Mouse (Mus musculus) left cerebral cortex, adult 11 months (tissue): ENCODE data around the gene Mgl2.

Experiments used
- DNase-seq: peaks from one replicate; pipeline ENCODE4 v3.0.0; 2022; ENCODE audit warnings: low spot score

Gene Mgl2

DNA sequence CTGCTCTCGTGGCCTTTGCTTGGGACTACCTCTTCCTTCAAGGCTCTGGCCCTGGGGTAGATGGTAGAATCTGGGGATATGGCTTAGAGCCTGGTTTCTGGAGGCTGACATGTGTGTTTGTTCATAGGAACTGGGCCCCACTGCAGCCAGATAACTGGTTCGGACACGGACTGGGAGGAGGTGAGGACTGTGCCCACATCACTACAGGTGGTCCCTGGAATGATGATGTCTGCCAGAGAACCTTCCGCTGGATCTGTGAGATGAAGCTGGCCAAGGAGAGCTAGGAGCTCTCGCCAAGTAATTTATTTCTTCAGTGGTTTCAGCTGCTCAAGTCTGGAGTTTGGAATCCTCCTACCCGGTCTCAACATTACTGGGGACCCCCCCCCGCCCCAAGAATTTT is 40.2 kb downstream of the Mgl2 start:
- no peak for DNase-seq

DNA sequence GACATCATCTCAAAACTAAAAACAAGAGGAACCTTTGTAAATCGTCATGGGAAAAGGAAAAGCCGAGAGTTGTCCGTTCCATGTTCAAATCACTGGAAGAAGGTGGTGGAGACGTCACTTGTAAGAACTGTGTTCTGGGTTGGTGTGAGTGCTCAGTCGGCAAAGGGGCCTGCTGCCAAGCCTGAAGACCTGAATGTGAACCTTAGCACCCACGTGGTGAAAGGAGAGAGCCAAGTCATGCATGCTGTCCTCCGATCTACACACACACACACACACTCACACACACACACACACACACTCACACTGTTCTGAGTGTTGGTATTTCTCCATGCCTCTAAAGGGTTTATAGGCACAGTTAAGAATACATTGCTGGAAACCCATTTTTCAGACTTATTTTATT is 41.1 kb downstream of the Mgl2 start:
- no peak for DNase-seq

DNA sequence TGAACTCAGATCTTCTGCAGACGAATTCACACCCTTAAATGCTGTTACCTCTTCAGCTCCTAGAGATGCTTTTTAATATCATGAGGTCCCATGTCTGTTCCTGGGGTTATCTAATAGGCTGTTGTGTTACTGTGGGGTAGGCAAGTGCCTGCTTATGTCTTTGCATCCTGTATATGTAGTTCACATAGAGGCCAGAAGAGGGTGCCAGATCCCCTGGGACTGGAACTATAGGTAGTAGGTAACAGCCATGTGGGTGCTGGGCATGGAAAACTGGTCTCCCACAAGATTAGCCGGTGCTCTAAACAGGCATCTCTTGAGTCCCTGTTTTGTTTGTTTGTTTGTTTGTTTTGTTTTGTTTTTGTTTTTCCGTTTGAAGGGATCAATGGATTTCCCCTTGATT is 41.7 kb downstream of the Mgl2 start:
- no peak for DNase-seq

DNA sequence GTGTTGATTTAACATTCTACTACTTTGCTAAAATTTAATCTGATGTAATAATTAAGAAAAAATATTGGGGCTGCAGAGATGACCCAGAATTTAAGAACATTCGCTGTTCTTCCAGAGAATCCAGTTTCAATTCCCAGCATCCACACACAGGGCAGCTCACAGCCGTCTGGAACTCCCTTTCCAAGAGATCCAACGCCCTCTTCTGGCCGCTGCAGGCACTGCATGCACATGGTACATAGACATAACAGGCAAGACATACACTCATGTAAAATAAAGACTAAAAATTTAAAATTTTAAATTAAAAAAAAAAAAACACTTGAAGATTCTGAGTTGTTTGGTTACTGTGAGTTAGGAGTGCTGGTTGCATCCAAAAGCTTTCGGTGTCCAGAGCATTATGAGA is 42.2 kb downstream of the Mgl2 start:
- DNase-seq = no peak

DNA sequence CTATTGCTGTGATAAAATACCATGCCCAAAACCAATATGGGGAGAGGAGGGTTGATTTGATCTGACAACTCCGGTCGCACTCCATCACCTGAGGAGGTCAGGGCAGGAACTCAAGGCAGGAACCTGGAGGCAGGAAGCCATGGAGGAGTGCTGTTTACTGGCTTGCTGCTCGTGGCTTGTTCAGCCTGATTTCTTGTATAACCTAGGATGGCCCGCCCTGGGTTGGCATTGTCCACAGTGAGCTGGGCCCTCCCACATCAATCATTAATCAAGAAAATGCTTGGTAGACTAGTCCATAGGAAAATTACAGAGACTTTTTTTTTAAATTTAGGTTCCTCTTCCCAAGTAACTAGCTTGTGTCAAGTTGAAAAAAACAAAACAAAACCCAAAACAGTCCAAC is 44.4 kb downstream of the Mgl2 start:
- DNase-seq = no peak

DNA sequence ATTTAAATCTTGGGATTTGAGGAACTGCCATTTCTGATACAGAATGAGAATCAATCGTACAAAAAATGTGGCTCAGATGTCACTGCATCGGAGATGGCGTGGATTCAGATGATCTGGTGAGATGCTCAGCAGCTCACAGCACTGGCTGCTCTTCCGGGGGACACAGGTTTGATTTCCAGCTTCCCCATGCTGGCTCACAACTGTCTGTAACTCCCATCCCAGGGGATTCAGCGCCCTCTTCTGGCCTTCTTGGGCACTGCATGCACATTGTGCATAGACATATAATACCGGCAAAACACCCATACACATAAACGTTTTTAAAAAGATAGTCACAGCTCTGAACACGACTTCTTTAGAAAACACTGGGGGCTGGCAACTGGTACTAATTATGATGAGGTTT is 47.5 kb downstream of the Mgl2 start:
- no peak for DNase-seq

DNA sequence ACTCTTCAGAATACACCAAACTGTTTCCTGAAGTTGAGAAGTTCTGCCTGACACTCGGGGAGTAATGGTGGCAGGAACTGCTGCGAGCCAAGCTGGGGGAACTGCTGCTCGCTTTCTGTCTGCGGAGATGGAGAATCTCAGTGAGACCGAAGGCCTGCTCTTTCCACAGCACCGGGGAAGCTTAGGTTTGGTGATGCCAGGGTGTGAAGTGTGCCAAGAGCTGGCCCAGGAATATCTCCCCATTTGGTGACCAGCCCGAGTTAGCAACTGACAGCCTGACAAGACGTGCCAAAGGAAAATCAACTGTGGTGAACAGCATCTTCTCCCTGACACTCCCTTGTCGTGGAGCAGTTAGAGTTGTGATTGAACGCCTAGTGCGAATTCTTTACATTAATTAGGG is 48.2 kb downstream of the Mgl2 start:
- DNase-seq = no peak

DNA sequence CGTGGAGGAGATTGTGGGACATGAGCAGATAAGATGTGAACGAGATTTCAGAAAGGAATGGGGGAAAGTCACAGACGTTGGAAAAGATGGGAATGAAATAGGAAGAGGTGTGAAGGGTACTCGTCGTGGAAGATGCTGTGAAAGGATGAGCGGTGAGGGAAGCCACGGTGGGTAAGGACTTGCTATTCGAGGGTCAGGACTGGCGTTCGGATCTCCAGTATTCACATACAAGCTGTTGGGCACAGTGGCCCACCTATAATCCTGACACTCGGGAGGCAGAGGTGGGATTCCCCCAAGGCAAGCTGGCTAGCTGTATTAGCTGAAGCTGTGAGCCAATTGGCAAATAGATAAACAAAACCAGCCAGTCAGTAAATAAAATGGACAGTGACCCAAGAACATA is 48.6 kb downstream of the Mgl2 start:
- no peak for DNase-seq

DNA sequence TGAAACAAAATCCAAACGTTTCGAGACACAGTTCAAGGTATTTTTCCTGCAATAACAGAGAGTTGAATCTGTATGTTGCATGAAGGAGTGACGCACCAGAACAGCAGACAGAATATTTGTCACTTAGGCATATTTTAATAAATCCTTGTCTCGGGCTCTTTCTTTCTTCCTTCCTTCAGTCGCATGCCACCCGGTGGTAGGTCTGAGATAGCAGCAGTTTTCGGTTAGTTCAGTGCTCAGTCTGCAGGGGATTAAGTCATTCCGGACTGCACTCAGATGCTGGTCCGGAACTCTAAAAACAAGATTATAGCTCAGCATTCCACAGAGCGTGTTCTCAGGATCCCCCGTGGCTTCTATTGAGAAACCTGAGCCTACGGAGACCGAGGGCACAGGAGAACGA is 49.3 kb downstream of the Mgl2 start:
- DNase-seq = no peak

DNA sequence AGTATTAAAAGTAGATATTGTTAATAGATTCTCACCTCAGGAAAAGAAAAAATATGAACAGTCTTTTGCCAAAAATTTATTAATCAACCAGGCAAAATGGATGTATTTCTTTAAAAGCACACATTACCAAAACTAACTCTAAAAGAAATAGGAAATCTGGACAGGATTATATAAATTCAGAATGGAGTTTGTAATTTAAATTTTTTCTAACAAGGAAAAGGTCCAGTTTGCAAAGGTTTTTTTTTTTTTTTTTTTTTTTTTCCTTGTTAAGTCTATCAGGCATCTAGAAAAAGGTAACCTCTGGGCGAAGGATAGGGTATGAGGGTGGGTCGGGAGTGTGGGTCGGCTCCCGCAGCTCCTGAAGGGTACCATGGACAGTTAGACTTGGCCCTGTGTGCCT is 50.4 kb downstream of the Mgl2 start:
- DNase-seq = no peak

DNA sequence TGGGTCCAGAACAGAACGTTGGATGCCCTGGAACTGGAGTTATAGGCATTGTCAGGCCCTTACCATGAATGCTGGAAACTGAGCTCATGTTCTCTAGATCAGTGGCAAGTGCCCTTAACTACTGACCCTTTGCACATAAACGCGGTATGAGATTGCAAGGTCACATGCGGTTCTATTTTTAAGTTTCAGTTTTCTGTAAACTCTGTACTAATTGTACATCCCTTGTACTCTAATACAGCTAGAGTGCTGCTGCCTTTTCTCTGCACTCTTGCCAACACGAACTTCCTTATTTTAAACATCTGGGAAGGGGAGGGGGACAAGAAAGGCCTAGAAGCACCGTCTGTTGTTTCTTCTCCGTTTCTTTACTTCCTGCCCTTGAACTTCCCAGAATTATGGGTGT is 55.0 kb downstream of the Mgl2 start:
- DNase-seq = no peak
